Mouse (Mus musculus): Measurements from ENCODE around the gene Zfp949.

DNA sequence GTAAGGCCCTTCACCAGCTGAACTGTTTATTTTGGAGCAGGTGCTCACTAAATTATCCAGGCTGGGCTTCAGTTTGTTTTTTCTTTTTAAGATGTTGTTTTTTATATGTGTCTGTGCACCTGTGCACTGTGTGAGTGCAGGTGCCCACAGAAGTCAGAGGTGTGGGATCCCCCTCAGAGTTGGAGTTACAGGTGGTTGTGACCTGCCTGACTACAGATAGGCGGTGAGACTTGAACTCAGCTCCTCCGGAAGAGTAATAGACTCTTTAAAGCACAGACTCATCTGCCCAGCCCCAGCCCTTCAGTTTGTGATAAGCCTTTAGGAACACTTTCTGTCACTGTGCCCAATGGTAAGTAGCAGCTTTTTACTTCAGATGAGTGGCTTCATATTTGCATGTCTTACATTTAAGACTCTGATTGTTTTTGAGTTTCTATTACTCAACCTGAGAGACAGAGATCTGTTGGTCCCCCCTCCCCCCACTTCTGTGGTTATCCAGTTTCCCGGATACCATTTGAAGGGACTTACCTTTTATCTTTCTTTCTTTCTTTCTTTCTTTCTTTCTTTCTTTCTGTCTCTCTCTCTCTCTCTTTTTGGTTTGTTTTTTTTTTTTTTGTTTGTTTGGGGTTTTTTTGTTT, 31.3 kb upstream of the Zfp949 start:
- TF ChIP-seq CTCF (IDR thresholded peaks at IDR 0.05; ENCODE audit: borderline replicate concordance, insufficient read depth, low read length) (no peak), POLR2A (IDR thresholded peaks at IDR 0.05; ENCODE audit: low read depth, low read length) (no peak)
